11 mouse cellular contexts compared by ENCODE assay signal in the genomic region with DNA sequence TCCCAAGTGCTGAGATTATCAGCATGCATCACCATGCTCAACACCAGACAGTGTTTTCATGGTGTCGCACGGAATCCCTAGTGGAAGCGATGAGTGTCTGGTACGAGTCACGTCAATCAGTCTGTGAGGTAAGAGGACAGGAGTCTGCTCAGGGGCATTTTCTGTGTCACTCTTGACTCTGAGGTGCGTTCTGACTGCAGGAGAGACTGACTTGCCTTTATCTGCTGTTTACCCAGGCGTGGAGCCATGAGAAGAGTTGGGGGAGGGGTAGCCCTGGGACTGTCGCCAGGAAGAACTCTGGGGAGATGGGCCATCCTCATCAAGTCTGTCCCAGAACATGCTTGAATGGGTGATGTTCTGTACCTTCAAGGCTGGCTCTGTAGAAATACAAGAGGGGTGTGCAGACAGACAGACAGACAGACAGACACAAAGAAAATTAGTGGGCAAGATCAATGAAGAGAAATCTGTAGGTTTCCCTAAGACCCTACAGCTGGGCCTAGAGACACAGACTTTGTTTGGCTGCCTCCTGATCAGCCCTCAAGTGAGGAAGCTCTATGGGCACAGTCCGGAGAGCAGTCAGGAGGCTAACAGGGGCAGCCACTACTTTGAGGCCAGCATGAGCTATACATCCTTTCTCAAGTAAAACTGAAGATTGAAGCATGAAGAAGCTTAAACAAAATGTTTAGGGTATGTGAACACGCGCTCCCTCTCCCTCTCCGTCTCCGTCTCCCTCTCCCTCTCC.
DNase-seq lines count a peak whose midpoint lies in the region; ATAC-seq and TF ChIP-seq lines count a peak whose summit lies in the region.
"Had no signal": no experiment of that assay in that cellular context is flagged by ENCODE, and none has a peak within 500 bp of the region (broad histone marks: within the 10 kb centered on the region; RNA-seq: fewer than 3 reads in every experiment).

No protein-coding gene starts in this region.

- no peak overlapping the region for H3K9ac ChIP-seq in forebrain, embryonic 12.5 days
- H3K9ac ChIP-seq in forebrain, embryonic 13.5 days = no peak overlapping the region
- 0 out of 2 replicates have a peak overlapping the region, but pooled peaks have one; percentile 31 for H3K9ac ChIP-seq in liver, embryonic 12.5 days

- H3K36me3 ChIP-seq in forebrain, embryonic 12.5 days (replicated peaks) = no peaks in the 10 kb centered on the region
- no peaks in the 10 kb centered on the region for H3K36me3 ChIP-seq in forebrain, embryonic 13.5 days (ENCODE audit: poor library complexity, severe bottlenecking)
- H3K36me3 ChIP-seq in liver, embryonic 12.5 days = peaks cover 9% of the 10 kb centered on the region
- H3K36me3 ChIP-seq in thymus, adult 2 months (ENCODE audit: control insufficient read depth, insufficient read depth, low read length) = no peaks in the 10 kb centered on the region; the same call in 1 of the 2 replicates

- H3K27me3 ChIP-seq in forebrain, embryonic 12.5 days = no peaks in the 10 kb centered on the region
- H3K27me3 ChIP-seq in forebrain, embryonic 13.5 days = no peaks in the 10 kb centered on the region
- H3K27me3 ChIP-seq in liver, embryonic 12.5 days (replicated peaks) = no peaks in the 10 kb centered on the region
- no peaks in the 10 kb centered on the region for H3K27me3 ChIP-seq in thymus, adult 2 months (ENCODE audit: control insufficient read depth, insufficient read depth, low read length)

- no peak overlapping the region for H3K4me2 ChIP-seq in forebrain, embryonic 12.5 days
- H3K4me2 ChIP-seq in forebrain, embryonic 13.5 days = no peak overlapping the region
- H3K4me2 ChIP-seq in liver, embryonic 12.5 days = peak overlapping the region; percentile 19

- H3K4me1 ChIP-seq in forebrain, embryonic 12.5 days = peaks cover 17% of the 10 kb centered on the region; the same call in 1 of the 2 replicates
- H3K4me1 ChIP-seq in forebrain, embryonic 13.5 days = peaks cover 10% of the 10 kb centered on the region
- peaks cover 45% of the 10 kb centered on the region for H3K4me1 ChIP-seq in liver, embryonic 12.5 days
- peaks cover 7% of the 10 kb centered on the region; the same call in 1 of the 2 replicates for H3K4me1 ChIP-seq in thymus, adult 2 months (replicated peaks; ENCODE audit: control insufficient read depth, insufficient read depth, low read length)

- TF ChIP-seq CTCF in thymus, adult 2 months (IDR thresholded peaks at IDR 0.05; ENCODE audit: borderline replicate concordance, control insufficient read depth, extremely low read depth, insufficient read depth, low read length, poor library complexity) = no peak

- no peak for TF ChIP-seq POLR2A in thymus, adult 2 months (IDR thresholded peaks at IDR 0.05; ENCODE audit: control insufficient read depth, extremely low read depth, insufficient read depth, low read length, poor library complexity)

- WGBS in forebrain, embryonic 12.5 days = 61% methylated on average over 11 of the region's 13 CpGs
- WGBS in forebrain, embryonic 13.5 days = 59% methylated on average over 13 of the region's 13 CpGs
- 70% methylated on average over 13 of the region's 13 CpGs for WGBS in liver, embryonic 12.5 days (ENCODE audit: insufficient replicate concordance)
- WGBS in thymus, adult 2 months = 92% methylated on average over 13 of the region's 13 CpGs

- H3K9me3 ChIP-seq in forebrain, embryonic 12.5 days = no peaks in the 10 kb centered on the region
- H3K9me3 ChIP-seq in forebrain, embryonic 13.5 days (replicated peaks) = no peaks in the 10 kb centered on the region
- H3K9me3 ChIP-seq in liver, embryonic 12.5 days (replicated peaks) = no peaks in the 10 kb centered on the region

- no peak for ATAC-seq in forebrain, embryonic 12.5 days (ENCODE audit: low FRiP score)
- no peak for ATAC-seq in forebrain, embryonic 13.5 days
- no peak for ATAC-seq in liver, embryonic 12.5 days
- ATAC-seq: activated CD4-positive, CD25-positive, alpha-beta regulatory T cell, adult 4 months had no signal

- H3K27ac ChIP-seq in forebrain, embryonic 12.5 days = 0 out of 2 replicates have a peak overlapping the region, but pooled peaks have one; percentile 1
- no peak overlapping the region for H3K27ac ChIP-seq in forebrain, embryonic 13.5 days
- peak overlapping the region; percentile 97 for H3K27ac ChIP-seq in liver, embryonic 12.5 days
- no peak overlapping the region for H3K27ac ChIP-seq in thymus, adult 2 months (ENCODE audit: control insufficient read depth, insufficient read depth, low read length)

- H3K4me3 ChIP-seq in forebrain, embryonic 12.5 days (replicated peaks) = no peak overlapping the region
- H3K4me3 ChIP-seq in forebrain, embryonic 13.5 days = no peak overlapping the region
- H3K4me3 ChIP-seq in liver, embryonic 12.5 days = no peak overlapping the region
- H3K4me3 ChIP-seq in thymus, adult 2 months (ENCODE audit: control insufficient read depth, insufficient read depth, low read length) = no peak overlapping the region

- peak; percentile 29 for DNase-seq in spleen, adult 12 weeks (ENCODE audit: low spot score)
- DNase-seq in spleen, postnatal 36 days (ENCODE audit: low spot score in 2 of 2) = no peak
- no peak for DNase-seq in thymus, adult 2 months
- no peak for DNase-seq in embryo, embryonic 10 days (ENCODE audit: low spot score)
- no peak for DNase-seq in layer of hippocampus, postnatal 25 days (ENCODE audit: extremely low spot score in 1 of 2, low spot score in 1 of 2)
- DNase-seq: gastrocnemius, postnatal 36 days; layer of hippocampus, adult 9-11 months had no signal

Comparison
In these comparisons a context has a peak if more than half of its experiments do, and no peak if none do; other contexts are left out.
1. H3K27ac ChIP-seq: peak in forebrain, embryonic 12.5 days (single experiment) and liver, embryonic 12.5 days (single experiment); none in forebrain, embryonic 13.5 days (single experiment) and thymus, adult 2 months (single experiment).